Mouse (Mus musculus) ovary, postnatal 10 days (tissue): ENCODE measurements around the gene Tmem139.

Source experiments
- DNase-seq: peaks from one replicate; pipeline ENCODE4 v3.0.0; 2022; ENCODE audit warnings: low spot score

Gene Tmem139

GRCm38 (mm10) chr6:42276151-42276550 lies 14.4 kb downstream of the Tmem139 start:
- DNase-seq = no peak

- DNase-seq = no peak
These were observed 21.2 kb downstream of the Tmem139 start for GRCm38 (mm10) chr6:42282865-42283528.

- no peak for DNase-seq
These were observed 24.7 kb downstream of the Tmem139 start, which contains the start of gene Clcn1 for GRCm38 (mm10) chr6:42286448-42286847. Gene Clcn1 (plus strand): TSS chr6:42286685.

- DNase-seq = no peak
These were observed 25.8 kb downstream of the Tmem139 start for GRCm38 (mm10) chr6:42287562-42287961.

- no peak for DNase-seq
These were observed 31.6 kb downstream of the Tmem139 start for GRCm38 (mm10) chr6:42293327-42293726.

- DNase-seq = no peak
These were observed 33.9 kb downstream of the Tmem139 start for GRCm38 (mm10) chr6:42295549-42296094.

- DNase-seq = no peak
These were observed 37.6 kb downstream of the Tmem139 start for GRCm38 (mm10) chr6:42299362-42299761.

- no peak for DNase-seq
These were observed 48.1 kb downstream of the Tmem139 start for GRCm38 (mm10) chr6:42309816-42310378.

- no peak for DNase-seq
These were observed 48.8 kb downstream of the Tmem139 start for GRCm38 (mm10) chr6:42310427-42311053.
